Mouse (Mus musculus): ENCODE results near the gene Tmem63b.

DNA sequence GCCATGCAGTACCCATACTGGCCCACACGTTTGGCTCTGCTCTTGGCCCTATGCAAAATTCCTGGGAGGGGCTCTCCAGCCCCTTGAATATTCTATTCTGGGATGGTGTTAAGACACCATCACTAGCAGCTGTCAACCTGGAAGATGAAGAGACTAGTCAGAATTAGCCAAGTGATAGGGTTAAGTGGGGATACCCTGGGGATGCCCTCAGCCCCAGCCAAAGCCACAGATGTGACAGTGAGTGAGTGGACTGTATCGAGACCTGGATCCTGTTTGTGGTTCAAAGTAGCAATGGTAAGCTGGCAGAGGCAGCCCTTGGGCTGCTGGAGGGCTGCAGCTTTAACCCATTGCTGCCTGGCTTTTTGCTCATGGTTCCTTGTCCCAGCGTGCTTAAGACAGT is 23.1 kb upstream of the Tmem63b start:
- TF ChIP-seq BHLHE40 (IDR thresholded peaks at IDR 0.05; ENCODE audit: borderline replicate concordance, low read depth, low read length): no peak
- TF ChIP-seq CTCF (IDR thresholded peaks at IDR 0.05 in 2 of 3, conservative IDR thresholded peaks at IDR 0.05 in 1 of 3; ENCODE audit: control insufficient read depth in 1 of 3, insufficient read depth in 1 of 3, low read depth in 2 of 3, low read length in 3 of 3, poor library complexity in 1 of 3, severe bottlenecking in 1 of 3): no peak
- TF ChIP-seq EP300 (IDR thresholded peaks at IDR 0.05; ENCODE audit: low read depth in 1 of 2, low read length in 2 of 2): no peak
- no peak for TF ChIP-seq TBP (IDR thresholded peaks at IDR 0.05; ENCODE audit: low read depth, low read length)
- no peak for TF ChIP-seq RAD21 (IDR thresholded peaks at IDR 0.05; ENCODE audit: low read depth, low read length)
- TF ChIP-seq MAFK (IDR thresholded peaks at IDR 0.05; ENCODE audit: borderline replicate concordance, low read depth, low read length): no peak
- no peak for TF ChIP-seq POLR2A (IDR thresholded peaks at IDR 0.05; ENCODE audit: control insufficient read depth in 1 of 2, insufficient read depth in 1 of 2, low read depth in 1 of 2, low read length in 2 of 2, poor library complexity in 1 of 2)
- no peak for TF ChIP-seq CHD1 (IDR thresholded peaks at IDR 0.05; ENCODE audit: low read depth, low read length)
- no peak for TF ChIP-seq MEF2A (IDR thresholded peaks at IDR 0.05; ENCODE audit: extremely low read depth, insufficient replicate concordance, low read depth, low read length, poor library complexity, severe bottlenecking)
- no peak for TF ChIP-seq ELF1 (IDR thresholded peaks at IDR 0.05; ENCODE audit: low read depth, low read length)
- no peak for TF ChIP-seq ZMIZ1 (IDR thresholded peaks at IDR 0.05; ENCODE audit: low read depth, low read length)
- TF ChIP-seq POLR2AphosphoS2 (IDR thresholded peaks at IDR 0.05; ENCODE audit: low read length): no peak
- TF ChIP-seq USF1 (IDR thresholded peaks at IDR 0.05; ENCODE audit: low read depth, low read length): no peak
- TF ChIP-seq MAX (IDR thresholded peaks at IDR 0.05; ENCODE audit: low read length): no peak
